Mouse (Mus musculus) adrenal gland, postnatal 10 days (tissue): ENCODE data around the gene Ifna2. TPM values are rescaled to one million over a fixed set of nuclear protein-coding genes. Genes with fewer than 3 reads are reported as not detected.

Experiments used
- DNase-seq: peaks from one replicate; pipeline ENCODE4 v3.0.0; 2021; ENCODE audit warnings: mixed read lengths
- total RNA-seq, 2 experiments: library from RNA; stranded (reverse); gene quantifications; 2 replicates each; pipeline ENCODE4 v1.2.3; 2021

Gene Ifna2
- total RNA-seq, 2 experiments from 2014 or later: not detected

DNA sequence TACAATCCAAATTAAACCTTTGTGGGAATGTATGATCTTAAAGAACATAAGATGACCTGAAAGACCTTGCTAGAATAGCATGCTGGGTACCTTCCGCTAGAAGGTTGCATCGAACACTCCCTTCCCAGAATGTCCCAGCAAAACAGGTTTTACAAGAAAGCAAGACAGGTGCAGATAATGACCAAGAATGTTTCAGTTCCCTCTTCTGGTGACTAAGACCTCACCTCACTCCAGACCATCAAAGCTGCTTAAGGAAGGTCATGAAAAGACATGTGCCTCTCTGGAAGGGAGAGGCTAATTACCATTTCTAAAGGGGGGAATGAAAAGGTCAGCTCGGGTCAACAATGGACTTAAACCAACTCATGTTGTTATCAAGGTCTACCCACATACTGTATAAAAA lies 30.1 kb downstream of the Ifna2 start:
- no peak for DNase-seq

DNA sequence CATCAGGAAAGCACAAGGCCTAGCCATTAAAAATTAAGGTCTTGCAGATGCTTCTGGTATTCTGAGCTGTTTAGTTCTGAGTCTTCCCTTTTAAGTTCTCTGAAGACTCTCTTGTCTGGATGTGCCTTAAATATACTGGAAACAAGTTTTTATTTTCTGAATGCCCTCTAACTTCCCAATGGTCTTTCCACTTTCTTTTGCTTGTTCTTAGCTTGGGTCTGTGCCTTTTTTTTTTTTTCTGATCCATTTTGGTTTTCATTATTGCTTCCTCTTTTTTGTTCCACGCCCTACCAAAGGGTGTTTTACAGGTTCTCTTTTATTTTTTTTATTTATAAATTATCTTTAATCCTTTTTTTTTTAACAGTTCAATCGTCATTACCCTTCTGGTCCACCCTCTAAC lies 39.4 kb downstream of the Ifna2 start, which contains the start of gene Ifna13:
TSS of gene Ifna13 (minus strand) at position 101 of the 400 bp plus-strand sequence.
- DNase-seq: no peak

DNA sequence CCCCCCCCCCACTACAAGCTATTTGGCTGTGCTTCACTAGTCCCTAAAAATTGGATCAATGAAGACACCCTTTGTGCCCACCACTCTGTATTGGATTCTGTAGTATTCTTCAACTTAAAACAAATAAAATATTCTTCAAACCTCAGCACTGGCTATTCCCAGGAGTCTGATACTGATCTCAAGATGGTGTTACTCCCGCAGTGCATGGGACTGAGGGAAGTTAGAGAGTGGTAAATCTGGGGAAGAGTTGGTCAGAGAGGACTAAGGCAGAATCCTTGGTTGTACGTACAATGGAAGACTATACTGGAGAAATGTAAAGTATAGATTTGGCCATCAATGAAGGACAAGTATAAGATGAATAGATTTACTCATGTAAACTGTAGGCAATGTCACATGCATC lies 41.2 kb downstream of the Ifna2 start:
- DNase-seq: no peak

DNA sequence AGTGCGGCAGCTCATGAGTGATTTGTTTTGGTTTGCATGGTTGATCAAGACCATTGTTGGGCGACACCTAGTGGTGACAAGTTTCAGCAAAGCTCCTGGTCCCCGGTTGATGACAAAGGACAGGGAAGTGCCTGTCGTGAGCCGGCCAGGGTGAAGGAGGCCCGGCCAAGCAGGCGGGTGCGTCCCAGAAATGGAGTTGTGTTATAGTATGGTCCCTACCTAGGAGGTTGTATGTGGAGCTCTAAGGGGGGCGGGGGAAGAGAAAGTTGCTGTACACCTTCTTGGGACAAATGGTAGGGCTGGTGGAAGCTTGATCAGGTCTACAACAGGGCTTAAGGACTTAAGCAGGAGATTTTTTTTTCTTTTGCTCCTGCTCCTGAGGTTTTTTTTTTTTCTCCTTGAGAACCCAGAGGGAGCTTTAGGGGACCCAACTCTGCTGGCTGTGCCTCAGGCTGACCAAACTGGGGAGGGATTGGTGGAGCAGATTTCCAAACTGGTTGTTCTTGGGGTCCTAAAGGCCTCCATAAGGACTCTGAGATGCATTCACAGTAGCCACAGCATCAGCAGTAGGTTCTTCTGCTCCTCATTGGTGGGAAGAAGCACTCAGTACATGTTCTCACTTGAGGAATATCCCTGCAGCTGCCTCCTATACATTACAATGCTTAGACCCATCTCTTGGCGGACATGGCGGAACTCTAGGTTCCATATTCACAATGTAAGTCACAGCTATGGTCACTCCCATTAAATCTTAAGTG lies 42.5 kb downstream of the Ifna2 start:
- DNase-seq: peak; percentile 97

DNA sequence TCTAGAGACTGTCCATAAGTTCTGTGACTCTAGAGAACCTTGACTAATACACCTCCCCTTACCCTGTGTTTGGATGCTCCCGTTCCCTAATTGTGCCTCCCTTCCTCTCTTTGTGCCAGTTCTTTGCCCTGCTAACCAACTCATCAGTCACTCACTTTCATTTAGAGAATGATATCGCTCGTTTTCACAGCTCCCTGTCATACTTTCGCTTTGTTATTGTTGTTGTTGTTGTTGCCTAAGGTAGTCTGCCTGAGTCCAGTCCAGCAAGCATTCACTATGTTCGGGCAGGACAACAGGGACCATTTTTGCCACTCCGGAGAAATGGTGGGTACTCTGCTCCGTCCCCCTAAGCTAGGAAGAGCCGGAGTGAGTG lies 43.0 kb downstream of the Ifna2 start:
- DNase-seq: no peak

DNA sequence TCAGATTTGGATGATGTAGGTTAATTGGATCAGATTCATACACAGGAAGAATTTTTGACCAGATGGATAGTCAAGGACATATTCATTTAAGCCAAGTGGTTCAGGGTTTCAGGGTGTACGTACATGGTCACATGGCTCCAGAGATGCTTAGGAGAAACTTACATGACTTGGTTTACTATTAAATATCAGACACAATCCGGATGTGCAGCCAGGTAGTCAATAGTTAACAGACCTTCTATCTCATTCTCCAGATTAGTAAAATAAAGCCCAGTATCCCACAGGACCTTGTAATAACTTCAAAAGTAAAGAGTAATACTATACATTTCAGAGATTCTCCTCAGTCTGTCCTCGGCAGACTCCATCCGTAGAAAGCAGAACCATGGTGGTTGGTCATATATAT lies 49.4 kb downstream of the Ifna2 start, which contains the start of gene C87499:
TSS of gene C87499 (minus strand) at position 101 of the 400 bp plus-strand sequence.
- no peak for DNase-seq

Other genes starting within 250 kb of the Ifna2 start
- gene Hacd4, start 245.0 kb downstream of the Ifna2 start, total RNA-seq: 1 to 10 TPM; 4.8 to 5.4 TPM
- not detected for gene Ifnb1, start 161.1 kb downstream of the Ifna2 start, total RNA-seq
- not detected for gene Ifna15, start 125.7 kb downstream of the Ifna2 start, total RNA-seq
- gene Ifna14, start 112.1 kb downstream of the Ifna2 start, total RNA-seq: not detected
- not detected for gene Ifna9, start 91.5 kb downstream of the Ifna2 start, total RNA-seq
- gene Ifna12, start 80.5 kb downstream of the Ifna2 start, total RNA-seq: not detected
- not detected for gene C87499, start 49.5 kb downstream of the Ifna2 start, total RNA-seq
- not detected for gene Ifna13, start 39.5 kb downstream of the Ifna2 start, total RNA-seq
- gene Ifna16, start 7.0 kb downstream of the Ifna2 start, total RNA-seq: not detected
- gene Ifnab, start 7.4 kb upstream of the Ifna2 start, total RNA-seq: not detected
- 1 to 10 TPM in 1 of 2 experiments, under 1 TPM in 1; 0.60 to 1.2 TPM for gene Gm26566, start 37.9 kb upstream of the Ifna2 start, total RNA-seq
- 10 to 100 TPM; 74.5 to 81.4 TPM for gene Klhl9, start 38.6 kb upstream of the Ifna2 start, total RNA-seq
- gene Gm13271, start 71.0 kb upstream of the Ifna2 start, total RNA-seq: not detected
- under 1 TPM in 1 of 2 experiments, not detected in 1; 0.24 TPM for gene Gm13283, start 76.2 kb upstream of the Ifna2 start, total RNA-seq
- gene Gm13290, start 89.9 kb upstream of the Ifna2 start, total RNA-seq: not detected
- gene Gm13289, start 93.0 kb upstream of the Ifna2 start, total RNA-seq: not detected
- not detected for gene Gm13272, start 95.9 kb upstream of the Ifna2 start, total RNA-seq
- not detected for gene Ifnz, start 98.2 kb upstream of the Ifna2 start, total RNA-seq
- gene Gm13276, start 101.8 kb upstream of the Ifna2 start, total RNA-seq: not detected
- not detected for gene Gm13277, start 104.7 kb upstream of the Ifna2 start, total RNA-seq
- gene Gm13278, start 107.6 kb upstream of the Ifna2 start, total RNA-seq: not detected
- gene Gm13275, start 110.6 kb upstream of the Ifna2 start, total RNA-seq: not detected
- gene Gm13279, start 113.5 kb upstream of the Ifna2 start, total RNA-seq: not detected
- under 1 TPM in 1 of 2 experiments, not detected in 1; 0.21 TPM for gene Gm13285, start 115.8 kb upstream of the Ifna2 start, total RNA-seq
- gene Gm13287, start 119.3 kb upstream of the Ifna2 start, total RNA-seq: not detected
- gene Gm13288, start 121.6 kb upstream of the Ifna2 start, total RNA-seq: not detected
- gene Ifna7, start 132.3 kb upstream of the Ifna2 start, total RNA-seq: not detected
- not detected for gene Ifna11, start 136.0 kb upstream of the Ifna2 start, total RNA-seq
- gene Ifna6, start 143.5 kb upstream of the Ifna2 start, total RNA-seq: not detected
- not detected for gene Ifna5, start 151.6 kb upstream of the Ifna2 start, total RNA-seq
- gene Ifna4, start 157.9 kb upstream of the Ifna2 start, total RNA-seq: not detected
- gene Ifna1, start 166.2 kb upstream of the Ifna2 start, total RNA-seq: not detected
- gene Ifne, start 196.3 kb upstream of the Ifna2 start, total RNA-seq: not detected